Mouse (Mus musculus): Measurements from ENCODE around the gene Ssb. TPM values are rescaled to one million over a fixed set of nuclear protein-coding genes. Genes with fewer than 3 reads are reported as not detected.
A peak's percentile ranks its signal among the peaks of the same experiment; 100 is the strongest.

The Ssb gene
- 254 and 292 TPM in 2 replicates for polyA plus RNA-seq (2015; fragmentation: Nextera tagmentation; extraction: Ambion mirVana)

GRCm38 (mm10) chr2:69861485-69862091 lies at the start of gene Ssb:
TSS of gene Ssb (plus strand) at chr2:69861562.
- H3K9ac ChIP-seq (ENCODE audit: low read length): peak within 1 kb of the TSS; percentile 99
- no peaks in the 10 kb centered on the region for H3K9me3 ChIP-seq (ENCODE audit: control insufficient read depth, low read length)
- no peaks in the 10 kb centered on the region for H3K27me3 ChIP-seq (ENCODE audit: control insufficient read depth, insufficient read depth, low read depth, low read length)
- ATAC-seq (ENCODE audit: low read depth): peak; percentile 99
- H3K36me3 ChIP-seq (ENCODE audit: control insufficient read depth, insufficient read depth, low read length): peaks cover 6% of the 10 kb centered on the region
- peak within 1 kb of the TSS; percentile 100 for H3K4me3 ChIP-seq (ENCODE audit: low read length)
- under 1% methylated on average over 64 of the region's 66 CpGs for WGBS
- H3K4me2 ChIP-seq (ENCODE audit: low read depth, low read length): peak within 1 kb of the TSS; percentile 76
- peaks cover 3% of the 10 kb centered on the region for H3K4me1 ChIP-seq (replicated peaks; ENCODE audit: control insufficient read depth, insufficient read depth, low read length)
- H3K27ac ChIP-seq (ENCODE audit: low read length): peak within 1 kb of the TSS; percentile 95

DNA sequence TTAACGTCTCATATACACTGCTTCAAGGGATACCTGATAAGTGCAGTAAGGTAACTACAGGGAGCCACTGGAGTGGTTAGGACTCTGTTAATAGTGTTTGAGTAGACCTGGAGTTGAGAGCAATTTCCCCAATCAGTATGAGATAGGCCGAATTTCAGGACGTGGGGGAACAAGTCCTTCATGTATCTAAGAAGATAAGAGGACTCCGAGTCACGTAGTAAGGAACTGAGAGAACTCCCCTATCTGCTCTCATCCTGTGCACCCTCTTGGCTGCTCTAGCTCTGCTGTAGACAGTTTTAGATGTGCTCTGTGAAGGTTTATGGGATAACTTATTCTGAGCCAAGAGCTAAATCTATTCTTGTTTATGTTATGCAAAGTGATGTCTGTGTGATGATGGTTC lies 44.8 kb upstream of the Ssb start:
- H3K4me3 ChIP-seq (ENCODE audit: low read length): no peak overlapping the region
- ATAC-seq (ENCODE audit: low read depth): peak; percentile 81

GRCm38 (mm10) chr2:69818350-69819085 lies 42.8 kb upstream of the Ssb start:
- 69% methylated on average over 9 of the region's 9 CpGs for WGBS
- Histone ChIP-seq H3K4me1 (replicated peaks; ENCODE audit: control insufficient read depth, insufficient read depth, low read length) (peaks cover 11% of the 10 kb centered on the region), H3K27me3 (ENCODE audit: control insufficient read depth, insufficient read depth, low read depth, low read length) (no peaks in the 10 kb centered on the region), H3K9ac (ENCODE audit: low read length) (no peak overlapping the region), H3K4me2 (ENCODE audit: low read depth, low read length) (no peak overlapping the region), H3K9me3 (ENCODE audit: control insufficient read depth, low read length) (no peaks in the 10 kb centered on the region), H3K36me3 (ENCODE audit: control insufficient read depth, insufficient read depth, low read length) (no peaks in the 10 kb centered on the region), H3K4me3 (ENCODE audit: low read length) (no peak overlapping the region), H3K27ac (ENCODE audit: low read length) (no peak overlapping the region)
- no peak for ATAC-seq (ENCODE audit: low read depth)

More for the DNA sequence above, 44.8 kb upstream of the Ssb start:
- Histone ChIP-seq H3K27me3 (ENCODE audit: control insufficient read depth, insufficient read depth, low read depth, low read length) (no peaks in the 10 kb centered on the region), H3K4me2 (ENCODE audit: low read depth, low read length) (no peak overlapping the region), H3K36me3 (ENCODE audit: control insufficient read depth, insufficient read depth, low read length) (no peaks in the 10 kb centered on the region), H3K27ac (ENCODE audit: low read length) (peak overlapping the region; percentile 49), H3K9me3 (ENCODE audit: control insufficient read depth, low read length) (no peaks in the 10 kb centered on the region), H3K9ac (ENCODE audit: low read length) (no peak overlapping the region), H3K4me1 (replicated peaks; ENCODE audit: control insufficient read depth, insufficient read depth, low read length) (peaks cover 9% of the 10 kb centered on the region)
- 27% methylated on average over 5 of the region's 5 CpGs for WGBS

- no peaks in the 10 kb centered on the region for H3K27me3 ChIP-seq (ENCODE audit: control insufficient read depth, insufficient read depth, low read depth, low read length)
- H3K9ac ChIP-seq (ENCODE audit: low read length): no peak overlapping the region
- H3K9me3 ChIP-seq (ENCODE audit: control insufficient read depth, low read length): no peaks in the 10 kb centered on the region
- no peak overlapping the region for H3K4me2 ChIP-seq (ENCODE audit: low read depth, low read length)
- WGBS: 63% methylated on average over 1 of the region's 1 CpGs
- H3K27ac ChIP-seq (ENCODE audit: low read length): no peak overlapping the region
- no peaks in the 10 kb centered on the region for H3K36me3 ChIP-seq (ENCODE audit: control insufficient read depth, insufficient read depth, low read length)
- H3K4me1 ChIP-seq (replicated peaks; ENCODE audit: control insufficient read depth, insufficient read depth, low read length): peaks cover 15% of the 10 kb centered on the region
- no peak for ATAC-seq (ENCODE audit: low read depth)
- H3K4me3 ChIP-seq (ENCODE audit: low read length): no peak overlapping the region
Observed at GRCm38 (mm10) chr2:69820201-69820600, 41.2 kb upstream of the Ssb start.

DNA sequence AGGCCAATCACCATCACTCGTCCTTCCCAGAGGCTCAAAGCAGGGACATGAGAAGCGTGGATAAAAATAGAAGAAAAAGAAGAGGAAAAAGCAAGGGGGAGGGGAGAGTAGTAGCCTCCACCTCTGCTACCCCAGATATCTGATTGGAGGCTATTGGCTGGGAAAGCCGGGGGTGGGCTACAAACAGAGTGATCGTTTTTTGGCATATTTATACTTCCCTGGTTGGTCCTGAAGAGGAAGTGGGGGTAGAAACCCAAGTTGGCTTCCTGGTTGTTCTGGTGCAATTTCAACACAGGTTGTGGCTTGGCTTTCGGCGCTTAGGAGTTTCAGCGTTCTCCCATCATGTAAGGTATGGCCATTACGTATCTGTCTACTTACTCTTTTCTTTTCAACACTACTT lies 39.7 kb upstream of the Ssb start, which contains the start of gene Klhl23:
Gene Klhl23, plus strand, starts transcription at position 234 of the 400 bp plus-strand sequence.
- H3K4me3 ChIP-seq (ENCODE audit: low read length): peak within 1 kb of the TSS; percentile 85
- H3K9ac ChIP-seq (ENCODE audit: low read length): peak within 1 kb of the TSS; percentile 89
- H3K9me3 ChIP-seq (ENCODE audit: control insufficient read depth, low read length): no peaks in the 10 kb centered on the region
- peak within 1 kb of the TSS; percentile 85 for H3K4me2 ChIP-seq (ENCODE audit: low read depth, low read length)
- peak within 1 kb of the TSS; percentile 94 for H3K27ac ChIP-seq (ENCODE audit: low read length)
- H3K4me1 ChIP-seq (replicated peaks; ENCODE audit: control insufficient read depth, insufficient read depth, low read length): peaks cover 9% of the 10 kb centered on the region
- ATAC-seq (ENCODE audit: low read depth): peak; percentile 41
- H3K27me3 ChIP-seq (ENCODE audit: control insufficient read depth, insufficient read depth, low read depth, low read length): no peaks in the 10 kb centered on the region
- WGBS: 1% methylated on average over 8 of the region's 8 CpGs
- H3K36me3 ChIP-seq (ENCODE audit: control insufficient read depth, insufficient read depth, low read length): no peaks in the 10 kb centered on the region

- peak overlapping the region; percentile 85 for H3K4me3 ChIP-seq (ENCODE audit: low read length)
- WGBS: under 1% methylated on average over 54 of the region's 80 CpGs
- H3K36me3 ChIP-seq (ENCODE audit: control insufficient read depth, insufficient read depth, low read length): no peaks in the 10 kb centered on the region
- H3K27me3 ChIP-seq (ENCODE audit: control insufficient read depth, insufficient read depth, low read depth, low read length): no peaks in the 10 kb centered on the region
- H3K4me2 ChIP-seq (ENCODE audit: low read depth, low read length): peak overlapping the region; percentile 85
- H3K27ac ChIP-seq (ENCODE audit: low read length): peak overlapping the region; percentile 94
- H3K9ac ChIP-seq (ENCODE audit: low read length): peak overlapping the region; percentile 89
- ATAC-seq (ENCODE audit: low read depth): peak; percentile 77
- no peaks in the 10 kb centered on the region for H3K9me3 ChIP-seq (ENCODE audit: control insufficient read depth, low read length)
- peaks cover 9% of the 10 kb centered on the region for H3K4me1 ChIP-seq (replicated peaks; ENCODE audit: control insufficient read depth, insufficient read depth, low read length)
Observed at GRCm38 (mm10) chr2:69822361-69823128, 38.8 kb upstream of the Ssb start.

DNA sequence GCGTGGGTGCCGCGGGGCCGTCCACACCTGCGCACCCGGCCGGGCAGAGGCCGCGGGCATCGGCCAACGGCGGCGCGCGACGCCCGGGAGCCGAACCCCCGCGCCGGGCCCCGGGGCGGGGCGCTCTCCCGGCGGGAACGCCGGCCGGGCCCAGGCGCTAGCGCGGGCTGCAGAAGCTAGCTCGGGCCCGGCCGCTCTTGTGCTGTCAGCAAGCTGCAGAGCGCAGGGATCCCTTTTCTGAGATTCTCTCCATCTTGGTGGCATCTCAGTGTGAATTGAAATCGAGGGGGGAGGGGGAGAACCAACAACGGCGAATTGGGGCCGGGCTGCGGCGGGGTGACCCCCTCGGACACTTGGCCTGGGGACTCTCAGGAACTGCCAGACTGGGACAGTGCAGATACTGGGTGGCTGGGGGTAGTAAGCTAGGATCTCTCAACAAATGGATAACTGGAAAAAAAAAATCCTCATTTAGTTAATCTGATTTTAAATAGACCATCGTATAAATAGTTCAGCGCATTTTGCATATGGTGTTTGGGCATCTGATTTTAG lies 38.2 kb upstream of the Ssb start:
- Histone ChIP-seq H3K27me3 (ENCODE audit: control insufficient read depth, insufficient read depth, low read depth, low read length) (no peaks in the 10 kb centered on the region), H3K27ac (ENCODE audit: low read length) (peak overlapping the region; percentile 94), H3K36me3 (ENCODE audit: control insufficient read depth, insufficient read depth, low read length) (no peaks in the 10 kb centered on the region), H3K4me3 (ENCODE audit: low read length) (peak overlapping the region; percentile 85), H3K9ac (ENCODE audit: low read length) (peak overlapping the region; percentile 89), H3K4me2 (ENCODE audit: low read depth, low read length) (peak overlapping the region; percentile 85), H3K4me1 (replicated peaks; ENCODE audit: control insufficient read depth, insufficient read depth, low read length) (peaks cover 9% of the 10 kb centered on the region), H3K9me3 (ENCODE audit: control insufficient read depth, low read length) (no peaks in the 10 kb centered on the region)
- ATAC-seq (ENCODE audit: low read depth): peak; percentile 84
- 1% methylated on average over 44 of the region's 45 CpGs for WGBS

- Histone ChIP-seq H3K27ac (ENCODE audit: low read length) (peak overlapping the region; percentile 17), H3K4me3 (ENCODE audit: low read length) (no peak overlapping the region), H3K4me1 (replicated peaks; ENCODE audit: control insufficient read depth, insufficient read depth, low read length) (peaks cover 9% of the 10 kb centered on the region), H3K9me3 (ENCODE audit: control insufficient read depth, low read length) (no peaks in the 10 kb centered on the region), H3K4me2 (ENCODE audit: low read depth, low read length) (no peak overlapping the region), H3K27me3 (ENCODE audit: control insufficient read depth, insufficient read depth, low read depth, low read length) (no peaks in the 10 kb centered on the region), H3K36me3 (ENCODE audit: control insufficient read depth, insufficient read depth, low read length) (peaks cover 5% of the 10 kb centered on the region; the same call in 1 of the 2 replicates), H3K9ac (ENCODE audit: low read length) (no peak overlapping the region; the same call in 1 of the 2 replicates)
- ATAC-seq (ENCODE audit: low read depth): no peak
- WGBS: 59% methylated on average over 10 of the region's 10 CpGs
Observed at GRCm38 (mm10) chr2:69825898-69826297, 35.5 kb upstream of the Ssb start.
